Mouse (Mus musculus): ENCODE results near the gene Slc6a5.

DNA sequence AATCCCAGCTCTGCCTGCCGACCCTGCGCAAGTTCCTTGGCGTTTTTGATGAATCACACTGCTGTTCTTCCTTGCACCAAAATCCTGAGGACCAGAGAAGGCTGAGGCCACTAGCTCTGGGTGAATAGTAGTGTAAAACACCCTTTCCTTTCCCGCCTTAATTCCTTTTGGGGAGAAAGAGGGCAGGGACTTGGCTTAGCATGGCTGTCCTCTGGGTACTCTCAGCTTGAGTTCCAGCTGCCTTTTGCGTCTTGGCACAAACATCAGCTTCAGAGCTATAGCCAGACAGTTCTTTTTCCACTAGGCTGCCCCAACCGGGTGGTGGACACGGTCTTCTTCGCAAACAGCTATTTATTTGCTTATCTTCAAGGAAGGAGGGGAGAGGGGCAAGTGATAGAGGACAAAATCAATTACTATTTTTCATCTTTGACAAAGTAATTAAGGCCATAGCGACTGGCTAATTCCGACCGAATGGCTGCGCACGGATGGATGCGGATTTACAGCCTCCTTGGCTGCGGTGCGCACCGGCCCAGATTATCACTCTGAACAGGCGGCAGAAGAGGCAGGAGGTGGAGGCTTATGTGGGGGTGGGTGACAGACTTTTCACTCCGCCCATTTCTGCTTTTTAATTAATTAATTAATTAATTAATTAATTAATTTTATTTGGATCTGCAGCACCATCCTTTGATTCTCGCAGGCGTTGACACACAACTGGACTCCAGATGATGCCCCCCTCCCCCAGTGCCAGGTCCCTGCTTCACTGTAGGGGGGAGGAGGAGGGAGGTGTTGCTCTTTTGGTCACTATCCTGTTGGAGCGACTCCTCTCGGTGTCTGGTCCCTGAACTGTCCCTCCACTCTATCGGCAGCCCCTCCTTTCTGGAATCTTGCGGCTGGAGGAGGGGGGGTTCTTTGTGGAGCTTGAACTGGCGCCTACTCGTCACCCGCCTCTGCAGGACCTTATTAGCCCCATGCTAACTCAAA lies 2.5 kb upstream of the Slc6a5 start:
- TF ChIP-seq CTCF (IDR thresholded peaks at IDR 0.05; ENCODE audit: borderline replicate concordance, control insufficient read depth, extremely low read depth, insufficient read depth, low read length, poor library complexity) (no peak), POLR2A (IDR thresholded peaks at IDR 0.05; ENCODE audit: control insufficient read depth, extremely low read depth, insufficient read depth, low read length, poor library complexity) (no peak)
